Mouse (Mus musculus): ENCODE data around the gene Mien1. TPM values are rescaled to one million over a fixed set of nuclear protein-coding genes. Genes with fewer than 3 reads are reported as not detected.
A peak's percentile ranks its signal among the peaks of the same experiment; 100 is the strongest.

The Mien1 gene
- polyA plus RNA-seq, 1 experiment from 2014 or later, result 83.8 TPM

DNA sequence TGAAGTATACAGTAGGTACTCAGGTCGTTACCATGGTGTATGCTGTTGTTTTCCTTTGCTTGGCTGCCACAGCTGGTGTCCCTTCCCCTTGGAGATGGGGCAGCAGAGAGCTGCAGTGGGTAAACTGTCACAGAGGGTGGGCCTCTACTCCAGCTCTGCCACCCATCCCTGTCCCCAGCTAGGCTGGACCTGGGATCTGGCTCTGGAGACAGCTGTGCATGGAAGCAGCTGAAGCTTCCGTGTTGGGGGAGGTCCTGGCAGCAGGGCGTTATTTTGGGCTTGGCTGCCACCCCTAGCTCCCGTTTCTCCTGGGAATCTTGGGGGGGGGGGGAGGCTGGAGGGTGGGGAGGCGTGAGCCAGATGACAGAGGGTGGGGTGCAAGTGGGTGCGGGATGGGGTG is 20.5 kb downstream of the Mien1 start:
- Histone ChIP-seq H3K4me1 (ENCODE audit: control insufficient read depth, insufficient read depth, low read length) (peaks cover 14% of the 10 kb centered on the region), H3K9ac (ENCODE audit: low read depth, low read length) (no peak overlapping the region), H3K36me3 (ENCODE audit: control insufficient read depth, insufficient read depth, low read length) (peaks cover 34% of the 10 kb centered on the region), H3K27ac (ENCODE audit: low read depth, low read length) (no peak overlapping the region), H3K4me3 (ENCODE audit: low read length) (no peak overlapping the region), H3K9me3 (ENCODE audit: control insufficient read depth, low read length) (no peaks in the 10 kb centered on the region), H3K27me3 (ENCODE audit: control insufficient read depth, insufficient read depth, low read length) (no peaks in the 10 kb centered on the region), H3K4me2 (replicated peaks; ENCODE audit: low read depth, low read length) (no peak overlapping the region)
- no peak for ATAC-seq (ENCODE audit: low FRiP score, low TSS enrichment)
- 78% methylated on average over 5 of the region's 6 CpGs for WGBS

DNA sequence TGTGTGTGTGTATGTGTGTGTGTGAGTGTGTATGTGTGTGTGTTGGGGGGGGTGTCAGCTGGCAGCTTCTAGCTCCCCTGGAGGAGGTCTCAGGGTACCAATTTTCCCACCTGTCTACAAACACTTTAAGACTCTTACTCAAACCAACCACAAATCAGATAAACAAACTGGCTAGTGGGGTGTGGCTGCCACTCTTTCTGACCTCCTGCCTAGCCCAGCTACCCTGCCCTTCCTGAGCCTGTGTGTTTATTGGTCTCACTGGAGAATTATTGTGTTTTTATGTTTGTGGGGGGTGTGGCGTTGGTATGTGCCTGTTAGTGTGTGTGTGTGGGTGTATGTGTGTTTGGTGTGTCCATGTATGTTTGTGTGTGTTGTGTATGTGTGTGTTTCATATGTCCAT is 21.7 kb downstream of the Mien1 start:
- no peak overlapping the region for H3K27ac ChIP-seq (ENCODE audit: low read depth, low read length)
- WGBS, result 90% methylated on average over 1 of the region's 1 CpGs
- peaks cover 14% of the 10 kb centered on the region for H3K4me1 ChIP-seq (ENCODE audit: control insufficient read depth, insufficient read depth, low read length)

DNA sequence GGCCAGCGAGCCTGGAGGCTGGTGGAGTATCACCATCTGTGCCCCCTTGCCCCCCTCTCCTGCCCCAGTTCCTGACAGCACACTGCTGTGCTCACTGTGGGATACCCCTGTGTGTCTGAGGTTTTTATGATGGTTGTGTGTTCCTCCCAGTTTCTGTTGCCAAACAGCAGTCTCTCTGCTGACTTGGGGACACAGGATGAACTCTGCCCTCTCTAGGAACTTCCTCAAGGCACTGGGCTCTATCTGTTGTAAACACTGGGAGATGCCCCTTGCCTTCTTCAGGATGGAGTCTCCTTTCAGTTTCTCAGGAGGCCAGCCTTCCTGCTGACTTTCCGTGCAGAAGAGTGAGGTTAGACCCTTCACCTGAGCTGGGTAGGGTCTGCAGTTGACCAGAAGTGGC is 24.6 kb downstream of the Mien1 start:
- Histone ChIP-seq H3K4me3 (ENCODE audit: low read length) (peak overlapping the region; percentile 98), H3K9ac (ENCODE audit: low read depth, low read length) (0 out of 2 replicates have a peak overlapping the region, but pooled peaks have one; percentile 97), H3K36me3 (ENCODE audit: control insufficient read depth, insufficient read depth, low read length) (no peaks in the 10 kb centered on the region; the same call in 1 of the 2 replicates), H3K4me1 (ENCODE audit: control insufficient read depth, insufficient read depth, low read length) (peaks cover 29% of the 10 kb centered on the region), H3K27ac (ENCODE audit: low read depth, low read length) (no peak overlapping the region), H3K4me2 (replicated peaks; ENCODE audit: low read depth, low read length) (peak overlapping the region; percentile 59), H3K9me3 (ENCODE audit: control insufficient read depth, low read length) (no peaks in the 10 kb centered on the region), H3K27me3 (ENCODE audit: control insufficient read depth, insufficient read depth, low read length) (no peaks in the 10 kb centered on the region)
- no peak for ATAC-seq (ENCODE audit: low FRiP score, low TSS enrichment)
- WGBS, result 21% methylated on average over 2 of the region's 2 CpGs

More for the DNA sequence above, 21.7 kb downstream of the Mien1 start:
- H3K4me3 ChIP-seq (ENCODE audit: low read length), result no peak overlapping the region
- H3K9ac ChIP-seq (ENCODE audit: low read depth, low read length), result no peak overlapping the region
- no peaks in the 10 kb centered on the region for H3K27me3 ChIP-seq (ENCODE audit: control insufficient read depth, insufficient read depth, low read length)
- peaks cover 24% of the 10 kb centered on the region for H3K36me3 ChIP-seq (ENCODE audit: control insufficient read depth, insufficient read depth, low read length)
- no peaks in the 10 kb centered on the region for H3K9me3 ChIP-seq (ENCODE audit: control insufficient read depth, low read length)
- no peak overlapping the region for H3K4me2 ChIP-seq (replicated peaks; ENCODE audit: low read depth, low read length)
- no peak for ATAC-seq (ENCODE audit: low FRiP score, low TSS enrichment)

DNA sequence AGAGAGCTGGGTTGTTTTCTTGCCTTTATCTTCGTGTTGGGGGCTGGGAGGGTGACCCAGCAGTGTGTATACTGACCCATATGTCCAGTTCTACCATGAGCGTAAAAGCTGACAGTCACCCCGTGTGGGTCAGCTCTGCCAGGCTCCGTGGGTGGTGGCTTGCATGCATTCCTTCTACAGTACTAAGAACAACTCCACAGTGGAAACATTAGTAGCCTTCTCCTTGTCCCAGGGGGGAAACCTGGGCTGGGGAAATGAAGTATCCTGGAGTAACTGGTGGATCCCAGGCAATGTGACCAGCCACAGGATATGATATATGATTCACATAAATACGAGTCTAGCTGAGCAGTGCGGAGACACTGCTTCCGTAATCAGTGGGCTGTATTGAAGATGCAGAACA is 25.1 kb downstream of the Mien1 start:
- WGBS, result 11% methylated on average over 7 of the region's 7 CpGs
- Histone ChIP-seq H3K27me3 (ENCODE audit: control insufficient read depth, insufficient read depth, low read length) (no peaks in the 10 kb centered on the region), H3K36me3 (ENCODE audit: control insufficient read depth, insufficient read depth, low read length) (no peaks in the 10 kb centered on the region), H3K9me3 (ENCODE audit: control insufficient read depth, low read length) (no peaks in the 10 kb centered on the region), H3K27ac (ENCODE audit: low read depth, low read length) (0 out of 2 replicates have a peak overlapping the region, but pooled peaks have one; percentile 98), H3K4me1 (ENCODE audit: control insufficient read depth, insufficient read depth, low read length) (peaks cover 33% of the 10 kb centered on the region), H3K4me2 (replicated peaks; ENCODE audit: low read depth, low read length) (peak overlapping the region; percentile 59), H3K9ac (ENCODE audit: low read depth, low read length) (peak overlapping the region; percentile 97; the same call in 1 of the 2 replicates), H3K4me3 (ENCODE audit: low read length) (peak overlapping the region; percentile 98)
- no peak for ATAC-seq (ENCODE audit: low FRiP score, low TSS enrichment)

DNA sequence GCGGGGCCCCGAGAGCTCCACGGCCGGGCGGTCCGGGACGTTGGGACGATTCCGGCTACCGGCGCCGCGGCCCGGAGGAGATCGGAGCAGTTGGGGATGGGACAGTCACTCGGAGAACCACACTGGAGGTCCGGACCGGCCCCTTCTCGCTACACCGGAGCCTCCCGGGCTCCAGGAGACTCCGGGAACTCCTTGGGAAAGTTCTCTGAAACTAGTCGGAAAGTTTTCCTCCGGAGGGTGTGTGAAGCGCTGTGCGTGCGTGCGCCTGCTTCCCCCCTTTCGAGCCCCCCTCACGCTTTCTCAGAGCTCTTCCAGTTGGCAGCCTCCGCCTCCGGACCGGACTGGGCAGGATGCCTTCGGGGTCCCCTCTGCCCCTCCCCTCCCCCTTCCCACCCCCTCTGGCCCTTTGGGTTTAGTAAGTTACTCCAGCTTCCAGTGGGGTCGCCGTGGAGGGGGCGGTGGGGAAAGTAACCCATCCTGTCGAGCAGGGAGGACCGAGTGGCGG is 25.9 kb downstream of the Mien1 start:
- Histone ChIP-seq H3K27ac (ENCODE audit: low read depth, low read length) (peak overlapping the region; percentile 98), H3K4me1 (ENCODE audit: control insufficient read depth, insufficient read depth, low read length) (peaks cover 35% of the 10 kb centered on the region), H3K9me3 (ENCODE audit: control insufficient read depth, low read length) (no peaks in the 10 kb centered on the region), H3K36me3 (ENCODE audit: control insufficient read depth, insufficient read depth, low read length) (no peaks in the 10 kb centered on the region), H3K4me3 (ENCODE audit: low read length) (peak overlapping the region; percentile 98), H3K4me2 (replicated peaks; ENCODE audit: low read depth, low read length) (peak overlapping the region; percentile 59), H3K9ac (ENCODE audit: low read depth, low read length) (peak overlapping the region; percentile 97), H3K27me3 (ENCODE audit: control insufficient read depth, insufficient read depth, low read length) (no peaks in the 10 kb centered on the region)
- ATAC-seq (ENCODE audit: low FRiP score, low TSS enrichment), result peak; percentile 21
- under 1% methylated on average over 40 of the region's 40 CpGs for WGBS

DNA sequence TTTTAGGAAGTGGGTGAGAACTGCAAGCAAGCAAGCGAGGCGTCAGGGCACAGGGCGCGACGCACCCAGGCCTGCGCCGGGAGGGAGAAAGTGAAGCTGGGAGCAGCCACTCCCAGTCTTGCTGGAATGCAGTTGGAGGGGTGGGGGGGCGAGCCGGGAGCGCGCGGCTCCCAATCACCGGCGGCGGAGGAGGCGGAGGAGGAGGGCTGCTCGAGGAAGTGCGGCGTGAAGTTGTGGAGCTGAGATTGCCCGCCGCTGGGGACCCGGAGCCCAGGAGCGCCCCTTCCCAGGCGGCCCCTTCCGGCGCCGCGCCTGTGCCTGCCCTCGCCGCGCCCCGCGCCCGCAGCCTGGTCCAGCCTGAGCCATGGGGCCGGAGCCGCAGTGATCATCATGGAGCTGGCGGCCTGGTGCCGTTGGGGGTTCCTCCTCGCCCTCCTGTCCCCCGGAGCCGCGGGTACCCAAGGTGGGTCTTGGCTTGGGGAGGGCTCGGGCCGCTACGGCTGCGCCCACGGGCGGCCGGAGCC is 26.5 kb downstream of the Mien1 start, which contains the start of gene Erbb2:
Gene Erbb2, plus strand, starts transcription at position 198 of the 524 bp plus-strand sequence.
- Histone ChIP-seq H3K9me3 (ENCODE audit: control insufficient read depth, low read length) (no peaks in the 10 kb centered on the region), H3K36me3 (ENCODE audit: control insufficient read depth, insufficient read depth, low read length) (no peaks in the 10 kb centered on the region), H3K4me1 (ENCODE audit: control insufficient read depth, insufficient read depth, low read length) (peaks cover 34% of the 10 kb centered on the region), H3K4me2 (replicated peaks; ENCODE audit: low read depth, low read length) (peak within 1 kb of the TSS; percentile 59), H3K27me3 (ENCODE audit: control insufficient read depth, insufficient read depth, low read length) (no peaks in the 10 kb centered on the region), H3K4me3 (ENCODE audit: low read length) (peak within 1 kb of the TSS; percentile 98), H3K27ac (ENCODE audit: low read depth, low read length) (peak within 1 kb of the TSS; percentile 98), H3K9ac (ENCODE audit: low read depth, low read length) (peak within 1 kb of the TSS; percentile 97)
- ATAC-seq (ENCODE audit: low FRiP score, low TSS enrichment), result peak; percentile 82
- under 1% methylated on average over 49 of the region's 49 CpGs for WGBS

DNA sequence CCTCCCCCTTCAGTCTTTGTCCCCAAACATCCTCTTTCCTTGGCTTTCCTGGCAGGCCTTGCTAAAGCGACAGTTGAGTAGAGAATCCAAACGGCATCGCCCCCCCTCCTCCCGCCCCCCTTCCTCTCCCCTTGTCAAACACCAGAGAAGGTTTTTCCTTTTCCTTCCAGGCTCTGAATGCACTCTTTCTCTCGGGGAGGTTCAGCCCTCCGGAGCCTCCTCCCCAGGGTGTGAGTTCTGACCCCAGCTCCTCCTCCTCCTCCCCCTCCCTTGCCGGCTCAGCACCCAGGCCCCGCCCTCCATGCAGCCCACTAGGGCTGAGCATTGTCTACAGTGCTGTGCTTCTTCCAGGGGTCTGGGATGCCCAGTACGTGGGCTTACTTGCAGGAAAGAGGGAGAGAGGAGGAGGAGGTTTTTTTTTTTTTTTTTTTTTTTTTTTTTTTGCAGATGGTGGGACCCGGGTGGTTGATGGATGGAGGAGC is 29.4 kb downstream of the Mien1 start:
- 3% methylated on average over 8 of the region's 10 CpGs for WGBS
- peak overlapping the region; percentile 36 for H3K4me2 ChIP-seq (replicated peaks; ENCODE audit: low read depth, low read length)
- no peaks in the 10 kb centered on the region for H3K9me3 ChIP-seq (ENCODE audit: control insufficient read depth, low read length)
- H3K4me3 ChIP-seq (ENCODE audit: low read length), result peak overlapping the region; percentile 14
- H3K27me3 ChIP-seq (ENCODE audit: control insufficient read depth, insufficient read depth, low read length), result no peaks in the 10 kb centered on the region
- peak; percentile 58 for ATAC-seq (ENCODE audit: low FRiP score, low TSS enrichment)
- peak overlapping the region; percentile 80 for H3K27ac ChIP-seq (ENCODE audit: low read depth, low read length)
- peaks cover 32% of the 10 kb centered on the region for H3K4me1 ChIP-seq (ENCODE audit: control insufficient read depth, insufficient read depth, low read length)
- H3K9ac ChIP-seq (ENCODE audit: low read depth, low read length), result peak overlapping the region; percentile 34; the same call in 1 of the 2 replicates
- no peaks in the 10 kb centered on the region for H3K36me3 ChIP-seq (ENCODE audit: control insufficient read depth, insufficient read depth, low read length)

DNA sequence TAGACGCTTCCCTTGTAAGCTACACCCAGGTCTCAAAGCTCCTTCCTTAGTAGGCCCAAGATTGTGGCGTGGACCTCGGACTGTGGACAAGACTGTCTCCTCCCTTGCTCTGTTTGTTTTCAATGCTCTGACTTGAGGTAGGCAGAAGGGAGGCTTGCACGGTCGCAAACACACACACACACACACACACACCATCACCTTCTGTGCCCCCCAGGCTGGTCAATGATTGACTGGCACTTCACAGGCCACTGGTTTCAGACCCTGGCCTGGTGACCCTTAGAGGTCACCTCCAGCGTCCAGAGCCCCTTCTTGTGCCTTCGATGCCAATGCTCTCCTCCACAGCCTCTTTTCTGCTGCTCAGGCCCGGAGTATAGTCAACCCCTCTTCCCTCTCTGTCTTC is 29.9 kb downstream of the Mien1 start:
- Histone ChIP-seq H3K36me3 (ENCODE audit: control insufficient read depth, insufficient read depth, low read length) (no peaks in the 10 kb centered on the region), H3K4me3 (ENCODE audit: low read length) (peak overlapping the region; percentile 14), H3K9ac (ENCODE audit: low read depth, low read length) (peak overlapping the region; percentile 34; the same call in 1 of the 2 replicates), H3K4me2 (replicated peaks; ENCODE audit: low read depth, low read length) (peak overlapping the region; percentile 36), H3K27me3 (ENCODE audit: control insufficient read depth, insufficient read depth, low read length) (no peaks in the 10 kb centered on the region), H3K4me1 (ENCODE audit: control insufficient read depth, insufficient read depth, low read length) (peaks cover 27% of the 10 kb centered on the region), H3K9me3 (ENCODE audit: control insufficient read depth, low read length) (no peaks in the 10 kb centered on the region), H3K27ac (ENCODE audit: low read depth, low read length) (peak overlapping the region; percentile 80)
- WGBS, result 33% methylated on average over 8 of the region's 8 CpGs
- peak; percentile 44 for ATAC-seq (ENCODE audit: low FRiP score, low TSS enrichment)

DNA sequence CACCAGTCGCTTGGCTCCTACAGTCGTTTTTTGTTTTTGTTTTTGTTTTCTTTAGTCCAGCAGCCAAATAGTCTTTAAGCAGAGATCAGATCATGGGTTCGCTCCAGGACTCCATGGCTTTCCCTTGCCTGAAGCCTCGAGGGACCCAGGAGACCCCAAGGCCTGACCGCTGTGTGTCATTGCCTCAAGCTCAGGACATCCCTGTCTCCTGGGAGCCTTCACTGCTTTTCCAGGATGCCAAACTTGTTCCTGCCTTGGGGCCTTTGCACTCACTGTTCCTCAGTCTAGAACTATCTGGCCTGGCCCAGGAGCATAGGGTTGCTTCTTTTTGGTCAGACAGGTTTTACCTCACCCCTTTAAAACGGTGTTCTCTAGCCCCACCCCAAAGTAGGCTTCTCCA is 32.2 kb downstream of the Mien1 start:
- no peak overlapping the region for H3K27ac ChIP-seq (ENCODE audit: low read depth, low read length)
- WGBS, result 67% methylated on average over 6 of the region's 6 CpGs
- H3K4me2 ChIP-seq (replicated peaks; ENCODE audit: low read depth, low read length), result no peak overlapping the region
- H3K9ac ChIP-seq (ENCODE audit: low read depth, low read length), result no peak overlapping the region
- no peaks in the 10 kb centered on the region for H3K36me3 ChIP-seq (ENCODE audit: control insufficient read depth, insufficient read depth, low read length)
- peaks cover 20% of the 10 kb centered on the region for H3K4me1 ChIP-seq (ENCODE audit: control insufficient read depth, insufficient read depth, low read length)
- no peaks in the 10 kb centered on the region for H3K27me3 ChIP-seq (ENCODE audit: control insufficient read depth, insufficient read depth, low read length)
- H3K9me3 ChIP-seq (ENCODE audit: control insufficient read depth, low read length), result no peaks in the 10 kb centered on the region
- H3K4me3 ChIP-seq (ENCODE audit: low read length), result no peak overlapping the region
- no peak for ATAC-seq (ENCODE audit: low FRiP score, low TSS enrichment)

Measured in kidney, embryonic 14.5 days (tissue).